Mouse (Mus musculus) limb, embryonic 13.5 days (tissue): ENCODE results near the gene Esp38. TPM values are rescaled to one million over a fixed set of nuclear protein-coding genes. Genes with fewer than 3 reads are reported as not detected.
"Not testable (repeated sequence)": the region's sequence is repeated elsewhere in the genome, so short reads cannot be mapped to it uniquely, and the experiment has no call there.

Source experiments
- ATAC-seq: fragments of 200-750 bp; cut with Nextera tagmentation; 2 replicates; pipeline ENCODE4 v1.8.0; 2017; ENCODE audit warnings: low read depth, moderate number of reproducible peaks, moderate TSS enrichment; ENCODE audit not compliant: low FRiP score
- H3K27ac ChIP-seq: fragments of 300-500 bp; sonication (generic); 2 replicates; pipeline ENCODE4 v1.5.1; 2015; ENCODE audit warnings: inconsistent platforms, mild to moderate bottlenecking, moderate library complexity
- H3K27me3 ChIP-seq: fragments of 300-500 bp; sonication (generic); 2 replicates; pipeline ENCODE4 v1.6.1; 2015; ENCODE audit warnings: mild to moderate bottlenecking, inconsistent platforms
- H3K36me3 ChIP-seq: fragments of 300-500 bp; sonication (generic); 2 replicates; pipeline ENCODE4 v1.6.1; 2015; ENCODE audit warnings: inconsistent platforms, mild to moderate bottlenecking, moderate library complexity
- H3K4me1 ChIP-seq: fragments of 300-500 bp; sonication (generic); 2 replicates; pipeline ENCODE4 v1.6.1; 2015; ENCODE audit warnings: inconsistent platforms
- H3K4me2 ChIP-seq: fragments of 300-500 bp; sonication (generic); replicated peaks from 2 replicates; pipeline ENCODE4 v1.6.1; 2015; ENCODE audit warnings: inconsistent platforms, mild to moderate bottlenecking, moderate library complexity
- H3K4me3 ChIP-seq: fragments of 300-500 bp; sonication (generic); 2 replicates; pipeline ENCODE4 v1.5.1; 2015; ENCODE audit warnings: moderate library complexity, mild to moderate bottlenecking, inconsistent platforms
- H3K9ac ChIP-seq: fragments of 300-500 bp; sonication (generic); 2 replicates; pipeline ENCODE4 v1.6.1; 2015; ENCODE audit warnings: mild to moderate bottlenecking, inconsistent platforms
- H3K9me3 ChIP-seq: fragments of 300-500 bp; sonication (generic); 2 replicates; pipeline ENCODE4 v1.6.1; 2016; ENCODE audit warnings: inconsistent platforms
- WGBS: fragments of 180-500 bp; shearing (Covaris S2); methylation state at CpG from one replicate; pipeline ENCODE4 v1.1.7; 2015; 5-methylcytosine and 5-hydroxymethylcytosine counted together
- polyA plus RNA-seq: library from polyadenylated mRNA; unstranded; fragments of >200 nt; fragmentation: Nextera tagmentation; extraction: Ambion mirVana; gene quantifications from 2 replicates; pipeline ENCODE4 v1.2.1, GENCODE M21; 2015

Gene Esp38
- not detected in 2 replicates for polyA plus RNA-seq

DNA sequence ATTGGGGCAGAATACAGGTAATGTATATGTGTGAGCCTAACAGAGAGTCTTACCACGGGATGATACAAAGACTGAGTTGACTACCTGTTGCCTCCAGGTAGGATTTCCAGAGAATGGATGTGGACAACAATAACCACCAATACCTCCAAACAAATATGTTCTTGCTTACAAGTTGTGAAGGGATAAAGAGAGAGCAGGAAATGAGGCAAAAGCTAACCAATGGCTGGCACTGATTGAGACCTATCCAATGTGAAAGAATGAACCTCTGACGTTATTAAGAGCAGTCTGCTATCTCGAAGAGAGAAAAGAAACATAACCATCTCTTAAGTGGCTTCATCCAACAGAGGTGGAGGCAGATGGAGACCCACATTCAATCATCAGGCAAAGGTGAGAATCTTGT is at the start of gene Esp38:
TSS of gene Esp38 (plus strand) at position 301 of the 400 bp plus-strand sequence.
- Histone ChIP-seq H3K4me3 (no peak within 1 kb of the TSS), H3K27me3 (no peaks in the 10 kb centered on the region), H3K4me1 (no peaks in the 10 kb centered on the region), H3K9me3 (no peaks in the 10 kb centered on the region), H3K27ac (no peak within 1 kb of the TSS), H3K36me3 (no peaks in the 10 kb centered on the region), H3K4me2 (no peak within 1 kb of the TSS), H3K9ac (no peak within 1 kb of the TSS)
- 74% methylated on average over 3 of the region's 3 CpGs for whole genome bisulfite sequencing
- ATAC-seq: no peak

- not testable (repeated sequence) for H3K36me3 ChIP-seq, ATAC-seq, H3K27ac ChIP-seq, H3K4me3 ChIP-seq, H3K9me3 ChIP-seq, H3K27me3 ChIP-seq, H3K4me1 ChIP-seq, H3K4me2 ChIP-seq, H3K9ac ChIP-seq
- 52% methylated on average over 8 of the region's 8 CpGs for WGBS
Observed at GRCm38 (mm10) chr17:39902928-39903545, 47.3 kb upstream of the Esp38 start.

Other genes with a start within 250 kb of the Esp38 start
- not detected in 2 replicates for gene AC192777.2, start 144.9 kb downstream of the Esp38 start, polyA plus RNA-seq